Mouse (Mus musculus) kidney, adult 2 months (tissue): ENCODE results near the gene Bex6. TPM values are rescaled to one million over a fixed set of nuclear protein-coding genes. Genes with fewer than 3 reads are reported as not detected.
"Not testable (repeated sequence)": the region's sequence is repeated elsewhere in the genome, so short reads cannot be mapped to it uniquely, and the experiment has no call there.

Experiments used
- DNase-seq: peaks from one replicate; pipeline ENCODE4 v3.0.0; 2021
- H3K27ac ChIP-seq: fragments of 200-500 bp; 2 replicates; pipeline ENCODE4 v1.5.1; 2012; ENCODE audit warnings: low read depth, low read length, control low read depth, inconsistent platforms; ENCODE audit not compliant: insufficient read depth
- H3K27me3 ChIP-seq: fragments of 200-500 bp; replicated peaks from 2 replicates; pipeline ENCODE4 v1.6.1; 2012; ENCODE audit warnings: mild to moderate bottlenecking, moderate library complexity, low read length, inconsistent platforms; ENCODE audit not compliant: control insufficient read depth, insufficient read depth
- H3K36me3 ChIP-seq: fragments of 200-500 bp; 2 replicates; pipeline ENCODE4 v1.6.1; 2012; ENCODE audit warnings: mild to moderate bottlenecking, moderate library complexity, low read length, inconsistent platforms; ENCODE audit not compliant: control insufficient read depth, insufficient read depth
- H3K4me1 ChIP-seq: fragments of 200-500 bp; 2 replicates; pipeline ENCODE4 v1.6.1; 2011; ENCODE audit warnings: low read length; ENCODE audit not compliant: control insufficient read depth, insufficient read depth
- H3K4me3 ChIP-seq: fragments of 200-500 bp; 2 replicates; pipeline ENCODE4 v1.5.1; 2011; ENCODE audit warnings: mild to moderate bottlenecking, low read depth, low read length, control low read depth; ENCODE audit not compliant: insufficient read depth
- CTCF ChIP-seq: fragments of 200-500 bp; conservative IDR thresholded peaks from 2 replicates; pipeline ENCODE4 v1.5.1; 2011; ENCODE audit warnings: low read depth, mild to moderate bottlenecking, control low read depth, low read length, moderate library complexity, mixed read lengths; ENCODE audit not compliant: insufficient read depth, insufficient read length
- POLR2A ChIP-seq: fragments of 200-500 bp; IDR thresholded peaks from one replicate; pipeline ENCODE4 v1.6.1; 2011; ENCODE audit warnings: low read depth, low read length, control low read depth
- WGBS: fragments of 180-500 bp; shearing (Covaris S2); methylation state at CpG from one replicate; pipeline ENCODE4 v1.1.7; 2018; 5-methylcytosine and 5-hydroxymethylcytosine counted together
- polyA plus RNA-seq: library from polyadenylated mRNA; depleted of rRNA; stranded (reverse); fragments of >200 nt; gene quantifications from 2 replicates; pipeline ENCODE4 v1.2.3, GENCODE M21; 2012; rRNA removed

Gene Bex6
- polyA plus RNA-seq, 1 experiment: not detected

DNA sequence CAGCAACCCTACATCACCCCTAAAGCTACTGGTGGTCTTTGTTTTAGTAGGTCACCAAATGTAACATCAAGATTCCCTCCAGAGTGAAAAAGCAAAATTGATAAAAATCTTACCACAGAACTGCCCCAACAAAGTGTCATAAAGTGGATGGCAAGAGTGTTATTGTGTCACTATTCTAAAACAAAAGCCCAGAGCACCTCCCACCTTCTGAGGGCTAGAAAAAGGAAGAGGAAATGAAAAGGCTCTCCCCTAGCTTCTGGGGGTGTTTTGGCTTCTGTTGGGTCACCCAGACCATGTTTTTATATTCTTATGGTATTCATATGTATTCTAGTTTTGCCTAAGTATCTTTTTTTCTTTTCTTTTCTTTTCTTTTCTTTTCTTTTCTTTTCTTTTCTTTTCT is 42.8 kb downstream of the Bex6 start:
- H3K27ac ChIP-seq: no peak overlapping the region
- no peak for DNase-seq
- no peaks in the 10 kb centered on the region for H3K27me3 ChIP-seq
- H3K4me3 ChIP-seq: no peak overlapping the region
- no peaks in the 10 kb centered on the region for H3K4me1 ChIP-seq
- no peaks in the 10 kb centered on the region for H3K36me3 ChIP-seq
- TF ChIP-seq POLR2A (no peak), CTCF (no peak)

DNA sequence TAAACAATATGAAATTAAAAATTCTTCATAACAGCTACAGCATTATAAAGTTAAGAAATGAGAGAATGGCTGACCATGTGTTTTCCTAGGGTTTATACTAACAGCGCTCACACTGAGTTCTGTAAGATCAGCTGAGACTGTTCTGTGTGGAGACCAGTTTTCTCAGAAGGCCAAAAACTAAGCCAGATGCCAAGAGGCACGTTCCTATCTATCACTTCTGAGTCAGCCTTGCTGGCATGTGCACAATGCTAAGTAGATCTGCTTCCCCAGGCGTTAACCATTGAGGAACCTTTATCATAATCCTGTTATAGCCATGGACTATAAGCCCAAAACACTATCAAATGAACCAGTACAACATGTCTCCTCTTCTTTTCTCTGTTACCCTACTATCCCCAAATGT is 52.4 kb downstream of the Bex6 start:
- not testable (repeated sequence) for DNase-seq, H3K4me3 ChIP-seq, H3K4me1 ChIP-seq, H3K36me3 ChIP-seq, H3K27ac ChIP-seq, H3K27me3 ChIP-seq
- WGBS: 83% methylated on average over 3 of the region's 3 CpGs

Other genes starting within 250 kb of the Bex6 start
- 2.0 and 2.2 TPM in 2 replicates for gene Pigz, start 246.0 kb upstream of the Bex6 start, polyA plus RNA-seq
- gene 0610012G03Rik, start 231.3 kb upstream of the Bex6 start, polyA plus RNA-seq: 96.7 and 122 TPM in 2 replicates
- 10.9 and 28.9 TPM in 2 replicates for gene Ncbp2, start 231.3 kb upstream of the Bex6 start, polyA plus RNA-seq
- gene Senp5, start 176.5 kb upstream of the Bex6 start, polyA plus RNA-seq: 4.4 and 5.5 TPM in 2 replicates
- 15.7 and 18.3 TPM in 2 replicates for gene Pak2, start 100.5 kb upstream of the Bex6 start, polyA plus RNA-seq
- gene Pigx, start 80.1 kb upstream of the Bex6 start, polyA plus RNA-seq: 29.0 and 33.2 TPM in 2 replicates
- gene Cep19, start 80.0 kb upstream of the Bex6 start, polyA plus RNA-seq: 17.2 and 18.9 TPM in 2 replicates
- gene Nrros, start 14.2 kb upstream of the Bex6 start, polyA plus RNA-seq: 7.9 and 11.6 TPM in 2 replicates
- 2.7 and 3.5 TPM in 2 replicates for gene Fbxo45, start 67.3 kb downstream of the Bex6 start, polyA plus RNA-seq
- 5.2 and 6.0 TPM in 2 replicates for gene Wdr53, start 67.4 kb downstream of the Bex6 start, polyA plus RNA-seq
- 0.06 TPM in 1 of 2 replicates, not detected in the other for gene Smco1, start 91.6 kb downstream of the Bex6 start, polyA plus RNA-seq
- gene Rnf168, start 97.6 kb downstream of the Bex6 start, polyA plus RNA-seq: 6.0 and 6.4 TPM in 2 replicates
- gene Ubxn7, start 152.4 kb downstream of the Bex6 start, polyA plus RNA-seq: 10.4 and 14.6 TPM in 2 replicates
- gene Tm4sf19, start 220.7 kb downstream of the Bex6 start, polyA plus RNA-seq: 0.07 and 0.08 TPM in 2 replicates
- gene Tctex1d2, start 239.9 kb downstream of the Bex6 start, polyA plus RNA-seq: 11.1 and 12.0 TPM in 2 replicates